Mouse (Mus musculus) kidney, adult 2 months (tissue): ENCODE data around the gene Golt1b.

Source experiments
- CTCF ChIP-seq: fragments of 200-500 bp; conservative IDR thresholded peaks from 2 replicates; pipeline ENCODE4 v1.5.1; 2011; ENCODE audit warnings: low read depth, mild to moderate bottlenecking, control low read depth, low read length, moderate library complexity, mixed read lengths; ENCODE audit not compliant: insufficient read depth, insufficient read length
- POLR2A ChIP-seq: fragments of 200-500 bp; IDR thresholded peaks from one replicate; pipeline ENCODE4 v1.6.1; 2011; ENCODE audit warnings: low read depth, low read length, control low read depth

GRCm38 (mm10) chr6:142387011-142387754 lies at the start of gene Golt1b, which contains the start of gene Recql:
- TF ChIP-seq POLR2A (no peak), CTCF (no peak)
